Mouse (Mus musculus) c-Kit-negative CD71-positive TER-119-positive erythroid progenitor cells, embryonic 14.5 days (primary cell): ENCODE measurements around the gene Gm7030.
"Not testable (repeated sequence)": the region's sequence is repeated elsewhere in the genome, so short reads cannot be mapped to it uniquely, and the experiment has no call there.

Source experiments
- DNase-seq: peaks from one replicate; pipeline ENCODE4 v3.0.0-alpha.2; 2013; ENCODE audit warnings: low read depth, low spot score

The Gm7030 gene

DNA sequence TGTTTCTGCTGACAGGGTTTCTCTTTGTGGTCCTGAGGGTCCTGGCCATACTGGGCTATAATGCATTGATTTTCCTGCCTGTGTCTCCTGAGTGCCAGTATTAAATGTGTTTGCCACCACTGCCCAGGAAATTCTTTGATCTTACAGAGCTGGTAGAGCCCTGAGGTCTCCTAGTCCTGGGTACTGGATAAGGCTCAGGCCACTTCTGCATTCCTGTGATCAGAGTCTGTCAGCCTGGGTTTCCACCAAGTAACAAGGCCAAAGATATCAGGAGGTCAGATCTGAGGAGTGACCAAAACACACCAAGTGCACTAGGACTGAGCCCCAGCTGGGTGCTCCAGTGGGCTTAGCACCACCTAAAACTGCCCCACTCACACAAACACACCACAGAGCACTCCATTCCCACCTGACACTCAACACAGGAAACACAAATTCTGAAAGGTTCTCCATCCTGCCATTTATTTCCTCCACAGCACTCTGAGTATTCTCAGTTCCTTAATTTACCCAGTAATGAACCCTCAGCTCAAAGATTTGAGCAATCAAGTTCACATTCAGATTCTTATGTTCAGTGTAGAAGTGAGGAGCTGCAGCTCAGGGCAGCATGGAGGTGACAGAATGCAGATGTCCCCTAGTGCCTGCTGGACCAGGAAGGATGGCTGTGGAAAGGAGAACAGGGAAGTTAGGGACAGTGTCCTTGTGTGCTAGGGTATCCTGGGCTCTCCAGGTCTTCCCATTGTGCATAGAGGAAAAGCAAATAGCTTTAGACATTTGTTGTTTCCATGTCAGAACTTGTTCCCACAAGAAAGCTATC, 6.4 kb upstream of the Gm7030 start:
- not testable (repeated sequence) for DNase-seq

DNA sequence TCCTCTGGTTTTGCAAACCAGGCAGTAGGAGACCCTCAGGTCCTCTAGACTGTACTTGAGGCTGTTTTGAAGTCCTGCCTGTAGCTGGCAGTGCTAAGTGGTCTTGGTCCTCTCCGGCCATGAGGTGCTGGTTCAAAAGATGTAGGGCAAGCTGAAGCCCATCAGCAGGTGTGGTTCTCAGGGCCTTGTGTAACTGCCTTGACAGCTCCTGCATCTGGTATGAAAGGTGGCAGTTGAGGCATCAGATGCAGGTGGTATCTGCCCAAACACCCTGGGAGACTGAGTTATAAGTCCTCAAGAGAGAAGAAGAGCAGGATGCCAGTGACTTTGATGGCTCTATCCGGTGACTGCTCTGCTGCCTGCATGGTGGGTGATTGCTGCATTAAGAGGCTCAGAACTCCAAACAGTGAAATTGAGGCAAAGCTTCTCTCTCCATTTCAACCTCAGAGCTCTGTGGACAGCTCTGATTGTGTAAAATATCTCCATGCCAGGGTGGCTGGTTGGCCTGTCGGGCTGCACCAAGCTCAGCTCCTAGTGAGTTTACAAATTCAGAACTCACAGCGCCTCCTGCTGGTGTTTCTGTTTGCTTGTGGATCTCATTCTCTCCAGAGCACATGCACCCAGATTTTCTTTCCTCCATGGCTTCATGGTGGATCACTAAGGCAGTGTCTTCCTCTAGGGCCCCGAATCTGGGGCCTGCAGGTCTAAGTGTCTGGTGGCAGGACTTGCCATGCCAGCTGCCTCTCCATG, 2.5 kb upstream of the Gm7030 start:
- peak; percentile 21 for DNase-seq

DNA sequence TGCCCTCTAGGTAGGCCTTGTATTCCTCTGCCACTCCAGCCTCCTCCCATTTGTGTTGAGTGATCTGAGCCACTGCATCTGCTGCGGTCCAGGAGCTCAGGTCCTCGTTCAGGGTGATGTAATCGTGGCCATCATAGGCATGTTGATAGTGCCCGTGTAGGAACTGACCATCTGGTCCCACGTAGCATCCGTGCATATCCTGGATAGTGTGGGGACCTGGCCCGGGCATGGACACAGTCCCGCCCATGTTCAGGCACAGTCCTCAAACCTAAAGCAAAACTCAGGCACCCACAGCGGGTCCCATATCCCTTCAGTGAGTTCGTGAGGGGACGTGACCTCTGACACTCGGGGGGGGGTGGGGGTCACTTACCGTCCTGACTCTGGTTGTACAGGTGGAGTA, 700 bp downstream of the Gm7030 start:
- not testable (repeated sequence) for DNase-seq

- not testable (repeated sequence) for DNase-seq
Measured at GRCm38 (mm10) chr17:36124111-36124510, 5.1 kb downstream of the Gm7030 start.

DNA sequence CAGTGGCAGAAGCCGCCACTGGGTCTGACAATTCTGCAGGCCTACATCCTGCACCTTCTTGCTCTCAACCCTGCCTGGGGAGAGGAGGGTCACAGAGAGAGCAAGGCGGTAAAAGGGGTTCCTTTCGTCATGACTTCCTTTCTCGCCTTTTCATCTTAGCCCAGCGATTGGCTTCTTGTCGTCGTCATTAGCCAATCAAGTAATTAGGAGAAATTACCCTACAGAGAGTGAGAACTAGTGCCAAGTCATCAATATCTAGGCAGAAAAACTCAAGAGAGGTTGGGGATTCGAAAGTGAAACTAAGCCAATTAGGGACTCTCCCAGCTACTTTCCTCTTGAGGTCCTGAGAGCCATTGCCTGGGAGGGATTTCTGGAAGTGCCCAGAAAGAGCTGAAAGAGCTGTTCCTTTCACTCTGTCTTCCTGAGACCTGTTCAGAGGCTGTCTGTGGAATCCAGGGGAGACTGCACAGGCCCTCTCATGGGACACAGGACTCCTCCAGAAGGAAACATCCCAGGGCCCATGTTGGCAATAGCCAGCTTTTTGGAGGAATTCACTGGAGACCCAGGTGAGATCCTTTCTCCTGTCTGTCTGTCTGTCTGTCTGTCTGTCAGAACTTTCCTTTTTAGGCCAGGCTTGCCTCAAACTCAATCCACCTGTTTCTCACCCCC, 7.7 kb downstream of the Gm7030 start, which contains the start of gene Gm19684:
Gene Gm19684, plus strand, starts transcription at position 327 of the 669 bp plus-strand sequence.
- DNase-seq = not testable (repeated sequence)

DNA sequence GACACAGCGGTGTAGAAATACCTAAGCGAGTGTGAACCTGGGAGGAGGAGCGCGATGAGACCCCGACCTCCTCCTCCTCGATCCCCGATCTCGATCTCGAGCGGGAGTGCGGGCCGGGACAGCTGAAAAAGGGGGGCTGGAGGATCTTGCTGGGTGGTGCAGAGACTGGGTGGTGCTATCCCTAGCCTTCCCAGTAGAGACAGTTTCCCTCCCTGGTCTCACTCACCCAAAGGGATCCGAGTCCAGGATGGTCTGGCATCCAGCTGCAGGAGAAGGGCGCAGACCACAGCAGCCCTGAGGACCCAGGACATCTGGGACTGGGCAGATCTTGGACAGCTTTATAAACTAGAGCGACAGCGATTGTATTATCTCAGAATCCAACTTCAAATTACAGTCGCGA, 8.4 kb downstream of the Gm7030 start:
- not testable (repeated sequence) for DNase-seq

DNA sequence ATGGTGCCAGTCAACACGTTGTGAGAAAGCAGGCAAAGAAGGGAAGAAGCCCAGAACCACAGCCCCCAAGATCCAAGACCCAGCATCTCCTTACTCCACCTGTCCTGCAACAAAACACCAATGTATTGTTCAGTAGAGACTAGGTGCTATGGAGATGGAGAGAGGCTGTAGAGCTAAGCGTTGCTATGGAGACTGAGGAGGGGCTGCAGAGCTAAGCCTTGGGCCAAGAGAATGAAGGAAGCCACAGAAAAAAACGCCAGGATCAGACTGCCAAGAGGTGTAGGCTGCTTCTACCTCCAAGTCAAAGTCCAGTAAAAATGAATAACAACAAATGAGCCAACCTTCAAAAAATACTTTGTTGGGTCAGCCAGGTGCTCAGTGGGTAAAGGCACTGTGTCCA, 12.7 kb downstream of the Gm7030 start:
- not testable (repeated sequence) for DNase-seq

GRCm38 (mm10) chr17:36113979-36114593, 15.1 kb downstream of the Gm7030 start:
- DNase-seq = peak; percentile 29

DNA sequence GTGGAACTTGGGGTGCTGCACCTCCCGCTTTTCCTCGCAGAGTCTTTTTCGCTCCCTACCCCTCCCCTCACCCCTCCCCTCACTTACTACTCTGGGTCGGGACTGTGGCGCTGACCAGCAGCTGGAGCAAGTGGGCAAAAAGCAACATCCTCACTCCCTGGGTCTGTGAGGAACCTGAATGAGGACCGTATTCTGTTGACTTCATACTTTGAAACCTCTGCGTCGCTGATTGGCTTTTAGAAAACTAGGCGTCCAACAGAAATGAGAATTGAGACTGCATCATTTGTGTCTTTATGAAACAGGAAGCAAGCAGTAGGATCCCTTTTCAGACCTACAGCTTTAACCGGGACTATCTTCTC, 17.7 kb downstream of the Gm7030 start:
- DNase-seq = not testable (repeated sequence)

- not testable (repeated sequence) for DNase-seq
Measured at GRCm38 (mm10) chr17:36110641-36111509, 18.4 kb downstream of the Gm7030 start.

- DNase-seq = not testable (repeated sequence)
Measured at GRCm38 (mm10) chr17:36110129-36110528, 19.1 kb downstream of the Gm7030 start.

GRCm38 (mm10) chr17:36102091-36102490, 27.1 kb downstream of the Gm7030 start:
- DNase-seq = not testable (repeated sequence)

GRCm38 (mm10) chr17:36099603-36100002, 29.6 kb downstream of the Gm7030 start:
- DNase-seq = not testable (repeated sequence)

- no peak for DNase-seq
Measured at GRCm38 (mm10) chr17:36093936-36094335, 35.3 kb downstream of the Gm7030 start.

- DNase-seq = not testable (repeated sequence)
Measured at GRCm38 (mm10) chr17:36092520-36092919, 36.7 kb downstream of the Gm7030 start.

- not testable (repeated sequence) for DNase-seq
Measured at GRCm38 (mm10) chr17:36091933-36092332, 37.3 kb downstream of the Gm7030 start.

- not testable (repeated sequence) for DNase-seq
Measured at GRCm38 (mm10) chr17:36085976-36086375, 43.2 kb downstream of the Gm7030 start.

GRCm38 (mm10) chr17:36083870-36084451, 45.3 kb downstream of the Gm7030 start:
- DNase-seq = no peak

GRCm38 (mm10) chr17:36083266-36083869, 45.9 kb downstream of the Gm7030 start:
- DNase-seq = no peak
